ENCODE assay signal across 11 mouse cellular contexts in genomic region chr13:34942370-34942769, GRCm38 (mm10). TPM values are rescaled to one million over a fixed set of nuclear protein-coding genes. Genes with fewer than 3 reads are reported as not detected.
"Had no signal": no experiment of that assay in that cellular context is flagged by ENCODE, and none has a peak within 500 bp of the region (broad histone marks: within the 10 kb centered on the region; RNA-seq: fewer than 3 reads in every experiment).

No protein-coding gene starts in this region.

- DNase-seq: lung, adult 2 months; lung, postnatal 14 days; lung, postnatal 36 days; right cerebral cortex, postnatal 14 days; thymus, adult 18-20 months; thymus, postnatal 14 days; thymus, postnatal 36 days had no signal

RNA-seq across cellular contexts. Expression of gene 4933417A18Rik, which starts 18.2 kb away (rescaled TPM):
- total RNA-seq: megakaryocyte progenitor cell, adult 5-6 weeks; midbrain, postnatal 0 days; monocyte, adult 5-6 weeks; neutrophil, adult 5-6 weeks had no signal

RNA-seq across cellular contexts. Expression of gene Fam217a, which starts 18.3 kb away (rescaled TPM):
- total RNA-seq: neutrophil, adult 5-6 weeks had no signal

RNA-seq across cellular contexts. Expression of gene Eci3, which starts 21.2 kb away (rescaled TPM):
- total RNA-seq: megakaryocyte progenitor cell, adult 5-6 weeks; midbrain, postnatal 0 days; monocyte, adult 5-6 weeks; neutrophil, adult 5-6 weeks had no signal
